Mouse (Mus musculus) limb, embryonic 11.5 days (tissue): Measurements from ENCODE around the gene Gpld1. TPM values are rescaled to one million over a fixed set of nuclear protein-coding genes. Genes with fewer than 3 reads are reported as not detected.

Experiments used
- ATAC-seq: fragments of 200-750 bp; cut with Nextera tagmentation; 2 replicates; pipeline ENCODE4 v1.8.0; 2017; ENCODE audit warnings: low read depth; ENCODE audit not compliant: insufficient number of reproducible peaks, low FRiP score, low TSS enrichment
- DNase-seq: peaks from one replicate; pipeline ENCODE4 v3.0.0-alpha.2; 2015; ENCODE audit warnings: low spot score
- H3K27ac ChIP-seq: fragments of 300-500 bp; sonication (generic); replicated peaks from 2 replicates; pipeline ENCODE4 v1.5.1; 2014; ENCODE audit warnings: low read depth, mild to moderate bottlenecking, low read length
- H3K27me3 ChIP-seq: fragments of 300-500 bp; sonication (generic); 2 replicates; pipeline ENCODE4 v1.6.1; 2014; ENCODE audit warnings: mild to moderate bottlenecking, low read length, mixed read lengths; ENCODE audit not compliant: control insufficient read depth, insufficient read depth
- H3K36me3 ChIP-seq: fragments of 300-500 bp; sonication (generic); 2 replicates; pipeline ENCODE4 v1.6.1; 2014; ENCODE audit warnings: mild to moderate bottlenecking, low read length, moderate library complexity, mixed read lengths; ENCODE audit not compliant: control insufficient read depth, insufficient read depth
- H3K4me1 ChIP-seq: fragments of 300-500 bp; sonication (generic); 2 replicates; pipeline ENCODE4 v1.6.1; 2014; ENCODE audit warnings: low read length, mixed read lengths; ENCODE audit not compliant: control insufficient read depth, insufficient read depth
- H3K4me2 ChIP-seq: fragments of 300-500 bp; sonication (generic); 2 replicates; pipeline ENCODE4 v1.6.1; 2014; ENCODE audit warnings: low read depth, mild to moderate bottlenecking, moderate library complexity; ENCODE audit not compliant: severe bottlenecking
- H3K4me3 ChIP-seq: fragments of 300-500 bp; sonication (generic); 2 replicates; pipeline ENCODE4 v1.5.1; 2014; ENCODE audit warnings: low read depth, low read length
- H3K9ac ChIP-seq: fragments of 300-500 bp; sonication (generic); 2 replicates; pipeline ENCODE4 v1.6.1; 2014; ENCODE audit warnings: mild to moderate bottlenecking, low read length
- H3K9me3 ChIP-seq: fragments of 300-500 bp; sonication (generic); 2 replicates; pipeline ENCODE4 v1.6.1; 2016; ENCODE audit warnings: low read length; ENCODE audit not compliant: control insufficient read depth
- WGBS: fragments of 180-500 bp; shearing (Covaris S2); extraction: QIAGEN DNeasy Blood & Tissue Kit; methylation state at CpG from one replicate; pipeline ENCODE4 v1.1.7; 2014; 5-methylcytosine and 5-hydroxymethylcytosine counted together
- polyA plus RNA-seq: library from polyadenylated mRNA; unstranded; fragments of >200 nt; fragmentation: Nextera tagmentation; extraction: Ambion mirVana; gene quantifications from 2 replicates; pipeline ENCODE4 v1.2.1, GENCODE M21; 2014

Gene Gpld1
- polyA plus RNA-seq, 1 experiment from 2014 or later: 0.25 TPM

GRCm38 (mm10) chr13:25018316-25018715, 75.4 kb downstream of the Gpld1 start:
- no peak overlapping the region for H3K4me3 ChIP-seq
- 88% methylated on average over 9 of the region's 9 CpGs for WGBS
- H3K27ac ChIP-seq: no peak overlapping the region
- no peak overlapping the region for H3K9ac ChIP-seq
- H3K9me3 ChIP-seq: no peaks in the 10 kb centered on the region
- no peaks in the 10 kb centered on the region for H3K36me3 ChIP-seq
- H3K4me2 ChIP-seq: no peak overlapping the region
- DNase-seq (no peak), ATAC-seq (no peak)
- no peaks in the 10 kb centered on the region for H3K27me3 ChIP-seq
- H3K4me1 ChIP-seq: no peaks in the 10 kb centered on the region

GRCm38 (mm10) chr13:25019793-25020539, 77.0 kb downstream of the Gpld1 start, which contains the start of gene Mrs2:
Mrs2 (minus strand) TSS chr13:25020379.
- H3K4me3 ChIP-seq: peak within 1 kb of the TSS; percentile 85
- no peaks in the 10 kb centered on the region for H3K27me3 ChIP-seq
- H3K9ac ChIP-seq: peak within 1 kb of the TSS; percentile 88
- H3K27ac ChIP-seq: no peak within 1 kb of the TSS; the same call in 1 of the 2 replicates
- peak within 1 kb of the TSS; percentile 76 for H3K4me2 ChIP-seq
- no peaks in the 10 kb centered on the region for H3K4me1 ChIP-seq
- H3K9me3 ChIP-seq: no peaks in the 10 kb centered on the region
- WGBS: under 1% methylated on average over 77 of the region's 84 CpGs
- ATAC-seq (peak; percentile 89), DNase-seq (peak; percentile 89)
- H3K36me3 ChIP-seq: no peaks in the 10 kb centered on the region

- H3K9me3 ChIP-seq: no peaks in the 10 kb centered on the region
- peak overlapping the region; percentile 85 for H3K4me3 ChIP-seq
- H3K36me3 ChIP-seq: no peaks in the 10 kb centered on the region
- H3K4me2 ChIP-seq: peak overlapping the region; percentile 76
- 56% methylated on average over 4 of the region's 4 CpGs for WGBS
- no peaks in the 10 kb centered on the region for H3K27me3 ChIP-seq
- ATAC-seq: no peak; the same call in 1 of the 2 replicates
- no peak overlapping the region for H3K27ac ChIP-seq
- no peaks in the 10 kb centered on the region for H3K4me1 ChIP-seq
- DNase-seq: no peak
- peak overlapping the region; percentile 88; the same call in 1 of the 2 replicates for H3K9ac ChIP-seq
These were observed 77.6 kb downstream of the Gpld1 start for GRCm38 (mm10) chr13:25020540-25020892.

- H3K4me3 ChIP-seq: no peak overlapping the region
- H3K9me3 ChIP-seq: no peaks in the 10 kb centered on the region
- ATAC-seq (no peak), DNase-seq (no peak)
- 75% methylated on average over 4 of the region's 4 CpGs for WGBS
- H3K27ac ChIP-seq: no peak overlapping the region
- H3K9ac ChIP-seq: no peak overlapping the region
- no peaks in the 10 kb centered on the region for H3K36me3 ChIP-seq
- no peaks in the 10 kb centered on the region for H3K27me3 ChIP-seq
- no peak overlapping the region for H3K4me2 ChIP-seq
- no peaks in the 10 kb centered on the region for H3K4me1 ChIP-seq
These were observed 79.4 kb downstream of the Gpld1 start for GRCm38 (mm10) chr13:25022386-25022785.

GRCm38 (mm10) chr13:25023129-25023528, 80.2 kb downstream of the Gpld1 start:
- Histone ChIP-seq H3K9ac (no peak overlapping the region), H3K27ac (no peak overlapping the region), H3K36me3 (no peaks in the 10 kb centered on the region), H3K4me1 (no peaks in the 10 kb centered on the region), H3K9me3 (no peaks in the 10 kb centered on the region), H3K4me3 (no peak overlapping the region), H3K4me2 (no peak overlapping the region), H3K27me3 (no peaks in the 10 kb centered on the region)
- DNase-seq (no peak), ATAC-seq (no peak)
- 85% methylated on average over 3 of the region's 3 CpGs for WGBS

GRCm38 (mm10) chr13:25024655-25025054, 81.7 kb downstream of the Gpld1 start:
- peak; percentile 58 for DNase-seq
- Histone ChIP-seq H3K4me2 (no peak overlapping the region), H3K4me3 (no peak overlapping the region), H3K9me3 (no peaks in the 10 kb centered on the region), H3K27me3 (no peaks in the 10 kb centered on the region), H3K27ac (no peak overlapping the region), H3K36me3 (no peaks in the 10 kb centered on the region), H3K9ac (no peak overlapping the region), H3K4me1 (no peaks in the 10 kb centered on the region)
- no peak for ATAC-seq
- WGBS: 18% methylated on average over 2 of the region's 2 CpGs

- no peaks in the 10 kb centered on the region for H3K4me1 ChIP-seq
- ATAC-seq (no peak), DNase-seq (no peak)
- H3K4me2 ChIP-seq: no peak overlapping the region
- no peaks in the 10 kb centered on the region for H3K9me3 ChIP-seq
- WGBS: 92% methylated on average over 6 of the region's 6 CpGs
- no peak overlapping the region for H3K9ac ChIP-seq
- H3K36me3 ChIP-seq: no peaks in the 10 kb centered on the region
- H3K27ac ChIP-seq: no peak overlapping the region
- H3K4me3 ChIP-seq: no peak overlapping the region
- H3K27me3 ChIP-seq: no peaks in the 10 kb centered on the region
These were observed 83.6 kb downstream of the Gpld1 start for GRCm38 (mm10) chr13:25026409-25027113.

GRCm38 (mm10) chr13:25027114-25027425, 84.1 kb downstream of the Gpld1 start:
- Histone ChIP-seq H3K4me3 (no peak overlapping the region), H3K27me3 (no peaks in the 10 kb centered on the region), H3K9ac (no peak overlapping the region), H3K4me2 (no peak overlapping the region), H3K27ac (no peak overlapping the region), H3K4me1 (no peaks in the 10 kb centered on the region), H3K9me3 (no peaks in the 10 kb centered on the region), H3K36me3 (no peaks in the 10 kb centered on the region)
- no peak for DNase-seq
- 84% methylated on average over 3 of the region's 3 CpGs for WGBS
- ATAC-seq: no peak
